Mouse (Mus musculus) intestine, postnatal 0 days (tissue): ENCODE measurements around the gene Lrrc72. TPM values are rescaled to one million over a fixed set of nuclear protein-coding genes. Genes with fewer than 3 reads are reported as not detected.
A peak's percentile ranks its signal among the peaks of the same experiment; 100 is the strongest.

Source experiments
- ATAC-seq: fragments of 200-750 bp; cut with Nextera tagmentation; 2 replicates; pipeline ENCODE4 v1.8.0; 2017; ENCODE audit warnings: mild to moderate bottlenecking, moderate TSS enrichment, moderate library complexity
- H3K27ac ChIP-seq: fragments of 300-500 bp; sonication (generic); 2 replicates; pipeline ENCODE4 v1.5.1; 2014; ENCODE audit warnings: mild to moderate bottlenecking, low read depth, low read length, moderate library complexity
- H3K27me3 ChIP-seq: fragments of 300-500 bp; sonication (generic); replicated peaks from 2 replicates; pipeline ENCODE4 v1.6.1; 2014; ENCODE audit warnings: low read length, mixed read lengths; ENCODE audit not compliant: control insufficient read depth, insufficient read depth
- H3K36me3 ChIP-seq: fragments of 300-500 bp; sonication (generic); 2 replicates; pipeline ENCODE4 v1.6.1; 2014; ENCODE audit warnings: mild to moderate bottlenecking, moderate library complexity; ENCODE audit not compliant: control insufficient read depth, insufficient read depth
- H3K4me1 ChIP-seq: fragments of 300-500 bp; sonication (generic); replicated peaks from 2 replicates; pipeline ENCODE4 v1.6.1; 2014; ENCODE audit warnings: antibody characterized with exemption, low read length, mixed read lengths; ENCODE audit not compliant: control insufficient read depth, insufficient read depth
- H3K4me2 ChIP-seq: fragments of 300-500 bp; sonication (generic); replicated peaks from 2 replicates; pipeline ENCODE4 v1.6.1; 2014; ENCODE audit warnings: low read depth, mild to moderate bottlenecking, moderate library complexity
- H3K4me3 ChIP-seq: fragments of 300-500 bp; sonication (generic); 2 replicates; pipeline ENCODE4 v1.5.1; 2014; ENCODE audit warnings: low read depth, low read length
- H3K9ac ChIP-seq: fragments of 300-500 bp; sonication (generic); 2 replicates; pipeline ENCODE4 v1.6.1; 2014; ENCODE audit warnings: mild to moderate bottlenecking, low read depth, low read length
- H3K9me3 ChIP-seq: fragments of 300-500 bp; sonication (generic); 2 replicates; pipeline ENCODE4 v1.6.1; 2016; ENCODE audit warnings: mixed run types; ENCODE audit not compliant: control insufficient read depth
- CTCF ChIP-seq: sonication (generic); IDR thresholded peaks from 2 replicates; pipeline ENCODE4 v1.5.1; 2016; ENCODE audit warnings: low read depth, mild to moderate bottlenecking, control low read depth, antibody characterized with exemption, moderate library complexity
- WGBS: fragments of 180-500 bp; shearing (Covaris S2); extraction: QIAGEN DNeasy Blood & Tissue Kit; methylation state at CpG from one replicate; pipeline ENCODE4 v1.1.7; 2014; 5-methylcytosine and 5-hydroxymethylcytosine counted together
- polyA plus RNA-seq: library from polyadenylated mRNA; unstranded; fragments of >200 nt; fragmentation: Nextera tagmentation; extraction: Ambion mirVana; gene quantifications from 2 replicates; pipeline ENCODE4 v1.2.1, GENCODE M21; 2015

Lrrc72 gene
- polyA plus RNA-seq, 1 experiment from 2014 or later, result not detected

GRCm38 (mm10) chr12:36267670-36268246 is 14.6 kb upstream of the Lrrc72 start:
- H3K9me3 ChIP-seq, result no peaks in the 10 kb centered on the region
- H3K9ac ChIP-seq, result no peak overlapping the region
- H3K27me3 ChIP-seq, result no peaks in the 10 kb centered on the region
- no peak overlapping the region for H3K4me3 ChIP-seq
- no peaks in the 10 kb centered on the region for H3K36me3 ChIP-seq
- no peak overlapping the region for H3K4me2 ChIP-seq
- 86% methylated on average over 8 of the region's 8 CpGs for WGBS
- H3K4me1 ChIP-seq, result no peaks in the 10 kb centered on the region
- TF ChIP-seq CTCF, result no peak
- no peak overlapping the region for H3K27ac ChIP-seq
- ATAC-seq, result no peak

GRCm38 (mm10) chr12:36262116-36262721 is 9.0 kb upstream of the Lrrc72 start:
- no peaks in the 10 kb centered on the region for H3K9me3 ChIP-seq
- ATAC-seq, result no peak
- no peaks in the 10 kb centered on the region for H3K4me1 ChIP-seq
- no peaks in the 10 kb centered on the region for H3K27me3 ChIP-seq
- H3K4me3 ChIP-seq, result no peak overlapping the region
- WGBS, result 59% methylated on average over 11 of the region's 11 CpGs
- H3K27ac ChIP-seq, result no peak overlapping the region
- no peak overlapping the region for H3K9ac ChIP-seq
- H3K36me3 ChIP-seq, result no peaks in the 10 kb centered on the region
- no peak overlapping the region for H3K4me2 ChIP-seq
- no peak for TF ChIP-seq CTCF

- Histone ChIP-seq H3K27me3 (no peaks in the 10 kb centered on the region), H3K4me1 (no peaks in the 10 kb centered on the region), H3K27ac (no peak overlapping the region), H3K4me2 (no peak overlapping the region), H3K36me3 (no peaks in the 10 kb centered on the region), H3K9me3 (no peaks in the 10 kb centered on the region), H3K9ac (no peak overlapping the region), H3K4me3 (no peak overlapping the region)
- TF ChIP-seq CTCF, result no peak
- 53% methylated on average over 5 of the region's 5 CpGs for WGBS
- ATAC-seq, result no peak
Measured at GRCm38 (mm10) chr12:36255413-36255812, 2.2 kb upstream of the Lrrc72 start.

DNA sequence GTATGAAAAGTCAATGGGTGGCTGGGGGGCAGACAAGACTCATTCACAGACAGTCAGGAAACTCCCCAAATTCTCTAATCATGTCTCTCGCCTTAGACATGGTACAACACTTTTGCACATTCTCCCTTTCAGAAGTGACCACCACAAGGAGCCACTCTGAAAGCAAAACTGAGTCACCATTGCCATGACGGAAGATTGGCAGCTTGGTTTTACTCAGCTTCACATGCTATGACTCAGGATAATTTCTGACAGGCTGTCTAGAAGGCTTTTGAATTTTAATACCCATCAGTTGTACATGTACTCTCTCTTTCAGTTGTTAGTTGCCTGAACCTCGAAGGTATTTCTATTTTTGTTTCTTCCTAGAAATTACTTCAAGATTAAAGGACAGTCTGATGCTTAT is 12.0 kb downstream of the Lrrc72 start:
- Histone ChIP-seq H3K9ac (no peak overlapping the region), H3K9me3 (no peaks in the 10 kb centered on the region), H3K4me1 (no peaks in the 10 kb centered on the region), H3K4me3 (no peak overlapping the region), H3K27me3 (no peaks in the 10 kb centered on the region), H3K4me2 (no peak overlapping the region), H3K36me3 (no peaks in the 10 kb centered on the region), H3K27ac (no peak overlapping the region)
- 83% methylated on average over 3 of the region's 3 CpGs for WGBS
- no peak for TF ChIP-seq CTCF
- ATAC-seq, result no peak

- no peak overlapping the region for H3K9ac ChIP-seq
- no peaks in the 10 kb centered on the region for H3K9me3 ChIP-seq
- H3K27ac ChIP-seq, result no peak overlapping the region
- H3K4me1 ChIP-seq, result no peaks in the 10 kb centered on the region
- no peak for ATAC-seq
- H3K4me2 ChIP-seq, result no peak overlapping the region
- H3K36me3 ChIP-seq, result no peaks in the 10 kb centered on the region
- TF ChIP-seq CTCF, result no peak
- H3K4me3 ChIP-seq, result no peak overlapping the region
- 77% methylated on average over 2 of the region's 2 CpGs for WGBS
- H3K27me3 ChIP-seq, result no peaks in the 10 kb centered on the region
Measured at GRCm38 (mm10) chr12:36231386-36231785, 21.8 kb downstream of the Lrrc72 start.

DNA sequence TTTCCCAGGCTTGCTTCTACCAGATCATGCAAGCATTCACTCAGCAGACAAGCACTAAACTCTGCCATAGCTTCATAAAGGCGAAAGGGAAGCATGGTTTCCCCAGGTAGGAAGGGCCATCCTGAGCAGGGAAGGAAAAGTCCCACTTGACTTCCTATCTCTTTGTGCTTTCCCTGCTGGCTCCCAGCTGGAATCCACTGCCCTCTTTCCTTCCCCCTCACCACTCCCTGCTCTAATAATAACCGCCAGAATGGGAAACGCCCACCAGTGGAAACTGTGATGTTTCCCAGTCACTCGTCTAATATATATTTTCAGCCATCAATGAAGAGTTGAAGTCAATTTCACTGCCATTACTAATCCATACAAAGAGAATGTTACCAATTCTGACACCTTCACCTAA is 28.8 kb downstream of the Lrrc72 start:
- Histone ChIP-seq H3K4me2 (no peak overlapping the region), H3K9me3 (no peaks in the 10 kb centered on the region), H3K9ac (no peak overlapping the region), H3K4me3 (no peak overlapping the region), H3K27ac (no peak overlapping the region), H3K36me3 (no peaks in the 10 kb centered on the region), H3K4me1 (no peaks in the 10 kb centered on the region), H3K27me3 (no peaks in the 10 kb centered on the region)
- ATAC-seq, result no peak
- TF ChIP-seq CTCF, result no peak
- 54% methylated on average over 4 of the region's 4 CpGs for WGBS

- Histone ChIP-seq H3K4me1 (no peaks in the 10 kb centered on the region), H3K4me3 (peak overlapping the region; percentile 21; the same call in 1 of the 2 replicates), H3K36me3 (no peaks in the 10 kb centered on the region), H3K9me3 (no peaks in the 10 kb centered on the region), H3K27ac (no peak overlapping the region), H3K4me2 (peak overlapping the region; percentile 50), H3K27me3 (no peaks in the 10 kb centered on the region), H3K9ac (no peak overlapping the region)
- 52% methylated on average over 10 of the region's 10 CpGs for WGBS
- TF ChIP-seq CTCF, result no peak
- ATAC-seq, result 0 out of 2 replicates have a peak, but pooled peaks have one; percentile 19
Measured at GRCm38 (mm10) chr12:36216905-36217304, 36.3 kb downstream of the Lrrc72 start.
